Mouse (Mus musculus) heart, adult 2 months (tissue): ENCODE data around the gene Kirrel2. TPM values are rescaled to one million over a fixed set of nuclear protein-coding genes. Genes with fewer than 3 reads are reported as not detected.
"Not testable (repeated sequence)": the region's sequence is repeated elsewhere in the genome, so short reads cannot be mapped to it uniquely, and the experiment has no call there.

Source experiments
- DNase-seq, 2 experiments: peaks; one replicate each; pipeline ENCODE4 v3.0.0; 2021
- H3K27ac ChIP-seq: fragments of 200-600 bp; 2 replicates; pipeline ENCODE4 v1.8.1; 2022
- H3K27me3 ChIP-seq: fragments of 200-500 bp; 2 replicates; pipeline ENCODE4 v1.6.1; 2012; ENCODE audit warnings: mild to moderate bottlenecking, low read length, inconsistent platforms, mixed read lengths; ENCODE audit not compliant: control insufficient read depth, insufficient read depth
- H3K36me3 ChIP-seq: fragments of 200-500 bp; 2 replicates; pipeline ENCODE4 v1.6.1; 2012; ENCODE audit warnings: low read length, inconsistent platforms; ENCODE audit not compliant: control insufficient read depth, insufficient read depth
- H3K4me1 ChIP-seq: fragments of 200-500 bp; 2 replicates; pipeline ENCODE4 v1.6.1; 2011; ENCODE audit warnings: low read length; ENCODE audit not compliant: control insufficient read depth, insufficient read depth
- H3K4me3 ChIP-seq: fragments of 200-600 bp; 2 replicates; pipeline ENCODE4 v1.8.1; 2022
- H3K79me2 ChIP-seq: fragments of 200-500 bp; replicated peaks from 2 replicates; pipeline ENCODE4 v1.6.1; 2012; ENCODE audit warnings: mild to moderate bottlenecking, inconsistent platforms, low read length, moderate library complexity, mixed read lengths; ENCODE audit not compliant: control insufficient read depth, insufficient read depth
- H3K9ac ChIP-seq: fragments of 200-500 bp; 2 replicates; pipeline ENCODE4 v1.6.1; 2012; ENCODE audit warnings: low read depth, mild to moderate bottlenecking, control low read depth, inconsistent platforms, low read length, mixed read lengths
- CTCF ChIP-seq: fragments of 200-600 bp; IDR thresholded peaks from 2 replicates; pipeline ENCODE4 v1.8.1; 2022; ENCODE audit warnings: antibody characterized with exemption, mild to moderate bottlenecking, moderate library complexity
- EP300 ChIP-seq: fragments of 200-500 bp; IDR thresholded peaks from 2 replicates; pipeline ENCODE4 v1.6.1; 2011; ENCODE audit warnings: low read depth, low read length, control low read depth; ENCODE audit not compliant: insufficient read depth
- POLR2A ChIP-seq: fragments of 200-500 bp; IDR thresholded peaks from 2 replicates; pipeline ENCODE4 v1.6.1; 2011; ENCODE audit warnings: mild to moderate bottlenecking, low read depth, low read length, control low read depth; ENCODE audit not compliant: insufficient read depth
- WGBS: fragments of 180-500 bp; shearing (Covaris S2); methylation state at CpG from one replicate; pipeline ENCODE4 v1.1.7; 2018; 5-methylcytosine and 5-hydroxymethylcytosine counted together
- intact Hi-C: fragments of 180-260 bp; cut with DNase I; formaldehyde crosslinking; loops from one replicate; pipeline ENCODE4 v1.15.1; 2025
- polyA plus RNA-seq: library from polyadenylated mRNA; depleted of rRNA; stranded (reverse); fragments of >200 nt; gene quantifications from 2 replicates; pipeline ENCODE4 v1.2.3, GENCODE M21; 2012
- total RNA-seq, 2 experiments: library from RNA; stranded (reverse); gene quantifications; 2 replicates each; pipeline ENCODE4 v1.2.3; 2021

Kirrel2 gene
- total and polyA plus RNA-seq, 3 experiments, result not detected

DNA sequence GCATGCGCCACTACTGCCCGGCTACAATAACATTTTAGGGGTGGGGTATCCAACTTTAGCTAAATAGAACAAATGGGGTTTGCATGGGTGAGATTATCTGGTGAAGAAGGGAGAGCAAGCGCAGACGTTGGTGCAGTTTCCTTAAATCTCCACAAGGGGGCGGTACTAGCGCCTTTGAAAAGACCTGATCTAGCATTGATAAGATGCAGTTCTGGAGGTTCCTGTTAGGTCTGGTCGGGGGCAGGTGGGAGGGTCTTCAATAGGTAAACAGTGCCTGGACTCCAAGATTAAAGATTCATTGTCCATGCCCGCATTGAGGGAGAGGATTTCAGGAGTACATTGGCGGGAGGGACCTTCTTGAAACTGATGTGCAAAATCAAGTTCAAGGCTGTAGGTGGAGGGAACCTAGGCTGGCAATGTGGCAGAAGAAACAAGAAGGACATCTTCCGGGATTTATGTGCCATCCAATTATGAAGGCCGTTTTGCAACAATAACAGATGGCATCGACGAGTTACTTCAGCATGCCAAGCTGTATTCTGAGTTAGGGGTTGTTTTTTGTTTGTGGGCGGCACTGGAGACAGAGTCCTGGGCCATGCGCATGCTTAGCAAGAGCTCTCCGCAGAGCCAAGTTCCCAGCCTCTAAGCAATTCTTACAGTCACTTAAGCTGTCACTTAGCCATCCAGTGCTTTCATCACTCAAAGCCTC lies 32.9 kb upstream of the Kirrel2 start:
- intact Hi-C loops, result loop anchor here (5.0 kb wide), 1 partner anchor 48 kb away; no protein-coding TSS in a partner anchor
- H3K27ac ChIP-seq, result no peak overlapping the region
- no peaks in the 10 kb centered on the region for H3K27me3 ChIP-seq
- no peaks in the 10 kb centered on the region for H3K79me2 ChIP-seq
- no peaks in the 10 kb centered on the region for H3K36me3 ChIP-seq
- no peak for TF ChIP-seq EP300
- TF ChIP-seq CTCF, result peak; percentile 74
- H3K4me1 ChIP-seq, result no peaks in the 10 kb centered on the region
- peak in 1 of 2 experiments; percentile 6 for DNase-seq
- 22% methylated on average over 16 of the region's 16 CpGs for WGBS
- no peak overlapping the region for H3K4me3 ChIP-seq
- H3K9ac ChIP-seq, result no peak overlapping the region

DNA sequence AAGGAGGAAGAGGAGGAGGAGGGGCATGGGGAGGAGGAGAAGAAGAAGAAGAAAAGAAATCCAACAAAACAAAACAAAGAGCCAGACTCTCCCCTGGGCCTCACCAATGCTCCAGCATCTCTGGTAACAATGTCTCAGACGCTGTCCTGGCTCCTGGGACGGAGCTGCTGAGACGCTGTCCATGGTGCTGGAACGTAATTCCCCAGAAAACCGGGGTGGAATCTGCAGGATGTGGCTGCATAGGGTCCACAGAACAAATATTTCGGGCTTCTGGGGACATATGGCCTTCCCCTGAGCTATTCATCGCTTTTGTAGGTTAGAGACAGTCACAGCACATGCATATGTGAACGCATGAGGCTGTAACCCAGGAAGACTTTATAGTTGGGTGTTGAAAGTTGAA lies 26.8 kb upstream of the Kirrel2 start:
- Histone ChIP-seq H3K27ac (no peak overlapping the region), H3K4me1 (no peaks in the 10 kb centered on the region), H3K27me3 (0 out of 2 replicates have a peak, but pooled peaks cover 4% of the 10 kb centered on the region), H3K4me3 (no peak overlapping the region), H3K79me2 (no peaks in the 10 kb centered on the region), H3K36me3 (no peaks in the 10 kb centered on the region), H3K9ac (no peak overlapping the region)
- TF ChIP-seq POLR2A (no peak), EP300 (no peak)
- no peak for DNase-seq
- intact Hi-C loops, result no loop called here
- 14% methylated on average over 8 of the region's 8 CpGs for WGBS

DNA sequence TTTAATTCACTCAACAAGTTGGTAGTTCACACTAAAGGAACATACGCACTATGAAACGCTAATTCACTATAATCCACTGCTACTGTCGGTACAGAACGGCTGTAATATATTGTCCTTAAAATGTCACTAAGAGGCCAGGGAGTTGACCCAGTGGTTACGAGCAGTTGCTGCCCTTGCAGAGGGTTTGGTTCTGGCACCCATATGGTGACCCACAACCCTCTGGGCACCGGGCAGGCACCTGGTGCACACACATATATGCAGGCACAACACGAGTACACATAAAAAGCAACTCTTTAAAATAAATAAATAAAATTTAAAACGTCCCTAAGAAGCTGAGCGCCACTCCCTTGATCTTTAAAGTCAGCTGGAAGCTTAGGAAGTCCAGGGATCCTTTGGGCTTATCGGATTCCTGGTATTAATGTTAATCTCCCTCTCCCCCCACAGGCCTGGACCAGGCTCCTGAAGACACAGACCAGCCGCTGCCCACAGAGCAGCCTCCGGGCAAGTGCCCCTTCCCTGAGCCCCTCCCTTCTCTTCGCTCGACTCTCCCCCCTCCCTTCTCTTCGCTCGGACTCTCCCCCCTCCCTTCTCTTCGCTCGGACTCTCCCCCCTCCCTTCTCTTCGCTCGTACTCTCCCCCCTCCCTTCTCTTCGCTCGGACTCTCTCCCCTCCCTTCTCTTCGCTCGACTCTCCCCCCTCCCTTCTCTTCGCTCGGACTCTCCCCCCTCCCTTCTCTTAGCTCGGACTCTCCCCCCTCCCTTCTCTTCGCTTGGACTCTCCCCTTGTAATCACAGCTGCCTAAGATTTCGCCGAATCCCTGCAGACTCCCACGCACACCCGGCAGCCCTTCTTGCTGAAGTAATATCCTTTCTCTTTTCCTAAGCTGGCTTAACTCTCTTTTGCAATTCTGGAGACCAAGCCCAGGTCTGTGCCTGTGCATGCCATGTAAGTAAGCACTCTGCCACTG lies 20.2 kb upstream of the Kirrel2 start:
- Histone ChIP-seq H3K27me3 (0 out of 2 replicates have a peak, but pooled peaks cover 4% of the 10 kb centered on the region), H3K27ac (no peak overlapping the region), H3K9ac (no peak overlapping the region), H3K36me3 (no peaks in the 10 kb centered on the region), H3K79me2 (no peaks in the 10 kb centered on the region), H3K4me3 (no peak overlapping the region), H3K4me1 (no peaks in the 10 kb centered on the region)
- WGBS, result 13% methylated on average over 26 of the region's 32 CpGs
- DNase-seq, result no peak
- TF ChIP-seq EP300 (no peak), POLR2A (no peak)
- intact Hi-C loops, result no loop called here

DNA sequence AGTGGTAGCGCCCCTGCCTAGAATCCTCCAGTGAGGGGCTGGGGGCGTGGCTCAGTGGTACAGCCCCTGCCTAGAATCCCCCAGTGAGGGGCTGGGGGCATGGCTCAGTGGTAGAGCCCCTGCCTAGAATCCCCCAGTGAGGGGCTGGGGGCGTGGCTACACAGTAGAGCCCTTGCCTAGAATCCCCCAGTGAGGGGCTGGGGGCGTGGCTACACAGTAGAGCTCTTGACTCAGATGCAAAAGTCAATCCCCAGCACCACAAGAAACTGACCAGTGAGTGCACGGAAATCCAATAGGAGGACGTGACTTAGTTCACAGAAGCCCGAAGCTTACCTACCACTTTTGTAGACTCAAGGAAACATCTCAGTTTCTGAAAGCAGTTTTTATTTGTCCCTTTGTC lies 18.6 kb upstream of the Kirrel2 start:
- H3K27ac ChIP-seq, intact Hi-C loops, H3K9ac ChIP-seq, H3K4me1 ChIP-seq, H3K27me3 ChIP-seq, DNase-seq, H3K36me3 ChIP-seq, H3K79me2 ChIP-seq, H3K4me3 ChIP-seq: not testable (repeated sequence)
- 86% methylated on average over 7 of the region's 7 CpGs for WGBS

DNA sequence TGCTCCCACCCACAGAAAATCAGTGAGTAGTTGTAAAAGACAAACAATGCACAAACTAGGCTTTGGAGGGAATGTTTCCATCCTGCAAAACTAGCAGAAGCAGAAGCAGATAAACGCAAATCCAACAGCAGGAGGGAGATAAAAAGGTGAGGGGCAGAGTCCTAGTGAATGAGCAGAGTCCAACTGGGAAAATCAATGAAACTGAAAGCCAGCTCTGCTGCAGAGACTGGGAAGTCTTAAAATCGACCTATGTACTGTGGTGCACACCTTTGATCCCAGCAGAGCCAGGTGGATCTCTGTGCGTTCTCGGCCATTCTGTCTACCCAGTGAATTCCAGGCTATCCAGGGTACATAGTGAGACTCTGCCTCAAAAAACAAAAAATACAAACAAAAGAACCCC lies 17.5 kb upstream of the Kirrel2 start:
- 56% methylated on average over 4 of the region's 4 CpGs for WGBS
- no peak for TF ChIP-seq POLR2A
- TF ChIP-seq EP300, result no peak
- TF ChIP-seq CTCF, result no peak
- intact Hi-C loops, result no loop called here

DNA sequence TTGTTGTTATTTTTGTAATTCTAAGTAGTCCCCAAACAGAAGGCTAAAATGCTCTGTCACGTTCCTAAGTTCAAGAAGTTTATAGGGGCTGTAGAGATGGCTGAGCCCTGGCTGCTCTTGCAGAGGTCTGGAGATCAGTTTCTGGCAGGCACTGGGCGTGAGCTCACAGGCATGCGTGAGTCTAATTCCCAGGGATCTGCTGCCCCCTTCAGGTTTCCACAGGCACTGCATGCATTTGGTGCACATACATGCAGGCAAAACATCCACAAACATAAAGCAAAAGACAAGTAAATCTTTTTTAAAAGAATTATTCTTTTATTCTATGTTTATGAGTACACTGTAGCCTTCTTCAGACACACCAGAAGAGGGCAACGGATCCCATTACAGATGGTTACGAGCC lies 14.9 kb upstream of the Kirrel2 start:
- H3K27me3 ChIP-seq, result no peaks in the 10 kb centered on the region
- no peaks in the 10 kb centered on the region for H3K36me3 ChIP-seq
- WGBS, result 48% methylated on average over 5 of the region's 5 CpGs
- H3K4me1 ChIP-seq, result no peaks in the 10 kb centered on the region
- H3K79me2 ChIP-seq, result no peaks in the 10 kb centered on the region
- H3K9ac ChIP-seq, result no peak overlapping the region
- H3K4me3 ChIP-seq, result no peak overlapping the region
- H3K27ac ChIP-seq, result no peak overlapping the region
- no peak for DNase-seq
- TF ChIP-seq CTCF (peak; percentile 63), POLR2A (no peak)
- intact Hi-C loops, result loop anchor here (2.0 kb wide), 1 partner anchor 100 kb away; no protein-coding TSS in a partner anchor

More for the DNA sequence above, 17.5 kb upstream of the Kirrel2 start:
- H3K27me3 ChIP-seq, result 0 out of 2 replicates have a peak, but pooled peaks cover 1% of the 10 kb centered on the region
- H3K4me3 ChIP-seq, result no peak overlapping the region
- no peaks in the 10 kb centered on the region for H3K4me1 ChIP-seq
- DNase-seq, result no peak
- no peak overlapping the region for H3K27ac ChIP-seq
- no peaks in the 10 kb centered on the region for H3K79me2 ChIP-seq
- H3K36me3 ChIP-seq, result no peaks in the 10 kb centered on the region
- H3K9ac ChIP-seq, result no peak overlapping the region
